Mouse (Mus musculus): ENCODE results near the gene Atf7ip. TPM values are rescaled to one million over a fixed set of nuclear protein-coding genes. Genes with fewer than 3 reads are reported as not detected.

The Atf7ip gene
- total and polyA plus RNA-seq, 3 experiments: 4.2 to 35.4 (median 29.7) TPM

- Histone ChIP-seq H3K4me1 (ENCODE audit: control insufficient read depth in 1 of 2, insufficient read depth in 2 of 2) (peaks cover 16 to 70% of the 10 kb centered on the region in 2 experiments), H3K36me3 (replicated peaks in 1 of 2; ENCODE audit: control insufficient read depth in 1 of 2, insufficient read depth in 1 of 2, low read length in 1 of 2) (peaks cover 0 to 6% of the 10 kb centered on the region in 2 experiments), H3K79me2 (replicated peaks; ENCODE audit: control insufficient read depth, extremely low read depth, insufficient read depth, poor library complexity, severe bottlenecking) (no peaks in the 10 kb centered on the region), H3K9me3 (replicated peaks; ENCODE audit: low read length) (peaks cover 11% of the 10 kb centered on the region), H3K27ac (ENCODE audit: insufficient read depth, low read depth) (peak overlapping the region; percentile 71), H3K4me3 (replicated peaks in 1 of 3; ENCODE audit: low read depth in 2 of 3, low read length in 2 of 3, poor library complexity in 1 of 3) (no peak overlapping the region), H3K27me3 (replicated peaks) (no peaks in the 10 kb centered on the region), H3K9ac (ENCODE audit: insufficient read depth, low read depth) (no peak overlapping the region), H3K4me2 (ENCODE audit: insufficient read depth, low read depth, poor library complexity, severe bottlenecking) (no peak overlapping the region)
- in situ Hi-C loops (cut with MboI; ENCODE audit: low pct_ligation_motif_present, low pct_unique_long_range_greater_than_20kb, low sequenced_read_pairs) (loop anchor here (5.0 kb wide), 1 partner anchor 63 kb away; no protein-coding TSS in a partner anchor), dilution Hi-C loops (cut with MboI; ENCODE audit: extremely low pct_ligation_motif_present, extremely low pct_unique_long_range_greater_than_20kb, low sequenced_read_pairs) (no loop called here)
- TF ChIP-seq RAD21 (IDR thresholded peaks at IDR 0.05; ENCODE audit: low read depth, low read length) (no peak), USF2 (conservative IDR thresholded peaks at IDR 0.05; ENCODE audit: low read depth, low read length) (no peak), PAX5 (IDR thresholded peaks at IDR 0.05; ENCODE audit: low read length) (no peak), MAX (IDR thresholded peaks at IDR 0.05; ENCODE audit: low read length) (0 out of 2 replicates have a peak, but pooled peaks have one; percentile 42)
- no peak for DNase-seq (ENCODE audit: extremely low read depth)
Measured at GRCm38 (mm10) chr6:136468974-136469792, 36.8 kb upstream of the Atf7ip start.

- H3K27me3 ChIP-seq (replicated peaks): no peaks in the 10 kb centered on the region
- H3K4me3 ChIP-seq (replicated peaks in 1 of 3; ENCODE audit: low read depth in 2 of 3, low read length in 2 of 3, poor library complexity in 1 of 3): no peak overlapping the region
- H3K27ac ChIP-seq (ENCODE audit: insufficient read depth, low read depth): peak overlapping the region; percentile 71; the same call in 1 of the 2 replicates
- no peak for DNase-seq (ENCODE audit: extremely low read depth)
- dilution Hi-C loops (cut with MboI; ENCODE audit: extremely low pct_ligation_motif_present, extremely low pct_unique_long_range_greater_than_20kb, low sequenced_read_pairs): no loop called here
- H3K79me2 ChIP-seq (replicated peaks; ENCODE audit: control insufficient read depth, extremely low read depth, insufficient read depth, poor library complexity, severe bottlenecking): no peaks in the 10 kb centered on the region
- H3K4me1 ChIP-seq (ENCODE audit: control insufficient read depth in 1 of 2, insufficient read depth in 2 of 2): peaks cover 18 to 66% of the 10 kb centered on the region in 2 experiments
- TF ChIP-seq CTCF (conservative IDR thresholded peaks at IDR 0.05 in 1 of 2, IDR thresholded peaks at IDR 0.05 in 1 of 2; ENCODE audit: low read depth in 2 of 2, low read length in 2 of 2): no peak
- TF ChIP-seq MXI1 (IDR thresholded peaks at IDR 0.05; ENCODE audit: low read depth, low read length): no peak
- no peak for TF ChIP-seq RAD21 (IDR thresholded peaks at IDR 0.05; ENCODE audit: low read depth, low read length)
- no peak for TF ChIP-seq E2F4 (IDR thresholded peaks at IDR 0.05; ENCODE audit: insufficient replicate concordance, low read depth, low read length)
- no peak for TF ChIP-seq UBTF (IDR thresholded peaks at IDR 0.05; ENCODE audit: low read depth, low read length)
- no peak for TF ChIP-seq JUN (IDR thresholded peaks at IDR 0.05; ENCODE audit: insufficient read depth, low read depth, low read length)
- TF ChIP-seq ZNF384 (IDR thresholded peaks at IDR 0.05; ENCODE audit: low read depth, low read length): no peak
- TF ChIP-seq BHLHE40 (IDR thresholded peaks at IDR 0.05; ENCODE audit: low read depth, low read length): no peak
- no peak for TF ChIP-seq MAX (IDR thresholded peaks at IDR 0.05; ENCODE audit: low read length)
- no peak for TF ChIP-seq CHD1 (IDR thresholded peaks at IDR 0.05; ENCODE audit: low read depth, low read length)
- no peak for TF ChIP-seq ELF1 (IDR thresholded peaks at IDR 0.05; ENCODE audit: low read depth, low read length)
- TF ChIP-seq EP300 (IDR thresholded peaks at IDR 0.05; ENCODE audit: low read length): no peak
- TF ChIP-seq MAFK (IDR thresholded peaks at IDR 0.05; ENCODE audit: insufficient replicate concordance, low read length): no peak
- TF ChIP-seq MEF2A (IDR thresholded peaks at IDR 0.05; ENCODE audit: borderline replicate concordance, low read depth, low read length): no peak
- no peak for TF ChIP-seq TCF12 (IDR thresholded peaks at IDR 0.05; ENCODE audit: low read depth, low read length)
- TF ChIP-seq RCOR1 (conservative IDR thresholded peaks at IDR 0.05; ENCODE audit: low read depth, low read length): no peak
- H3K9ac ChIP-seq (ENCODE audit: insufficient read depth, low read depth): no peak overlapping the region
- in situ Hi-C loops (cut with MboI; ENCODE audit: low pct_ligation_motif_present, low pct_unique_long_range_greater_than_20kb, low sequenced_read_pairs): loop anchor here (5.0 kb wide), 1 partner anchor 62 kb away; no protein-coding TSS in a partner anchor
- peaks cover 11% of the 10 kb centered on the region for H3K9me3 ChIP-seq (replicated peaks; ENCODE audit: low read length)
- no peak overlapping the region for H3K4me2 ChIP-seq (ENCODE audit: insufficient read depth, low read depth, poor library complexity, severe bottlenecking)
- peaks cover 0 to 6% of the 10 kb centered on the region in 2 experiments for H3K36me3 ChIP-seq (replicated peaks in 1 of 2; ENCODE audit: control insufficient read depth in 1 of 2, insufficient read depth in 1 of 2, low read length in 1 of 2)
Measured at GRCm38 (mm10) chr6:136469807-136470206, 36.2 kb upstream of the Atf7ip start.
